Mouse (Mus musculus) right cerebral cortex, adult 2 months (tissue): Measurements from ENCODE around the gene Lce1m.
"Not testable (repeated sequence)": the region's sequence is repeated elsewhere in the genome, so short reads cannot be mapped to it uniquely, and the experiment has no call there.

Experiments used
- DNase-seq, 2 experiments: peaks; one replicate each; pipeline ENCODE4 v3.0.0; 2021 to 2022; ENCODE audit warnings: low spot score in 2 of 2

Gene Lce1m

DNA sequence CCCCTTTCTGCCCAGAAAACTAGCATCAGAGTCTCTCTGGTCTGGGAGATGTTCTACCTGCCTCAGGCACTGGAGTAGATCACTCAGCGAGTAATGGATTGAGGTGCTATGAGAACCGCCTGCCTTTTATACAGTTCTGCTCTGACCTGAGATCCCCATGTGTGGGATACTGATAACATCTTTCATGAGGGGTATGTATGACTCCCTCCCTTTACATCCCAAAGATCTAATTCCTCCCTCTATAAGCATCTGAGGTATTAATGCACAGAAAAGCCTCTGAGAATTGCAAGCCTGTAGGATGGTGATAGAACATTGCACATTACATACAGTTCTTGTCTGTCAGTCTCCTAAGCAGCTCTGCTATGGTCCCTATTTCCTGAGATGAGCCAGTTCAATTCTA is at the start of gene Lce1m:
Lce1m (minus strand) TSS at position 101 of the 400 bp plus-strand sequence.
- DNase-seq: no peak

DNA sequence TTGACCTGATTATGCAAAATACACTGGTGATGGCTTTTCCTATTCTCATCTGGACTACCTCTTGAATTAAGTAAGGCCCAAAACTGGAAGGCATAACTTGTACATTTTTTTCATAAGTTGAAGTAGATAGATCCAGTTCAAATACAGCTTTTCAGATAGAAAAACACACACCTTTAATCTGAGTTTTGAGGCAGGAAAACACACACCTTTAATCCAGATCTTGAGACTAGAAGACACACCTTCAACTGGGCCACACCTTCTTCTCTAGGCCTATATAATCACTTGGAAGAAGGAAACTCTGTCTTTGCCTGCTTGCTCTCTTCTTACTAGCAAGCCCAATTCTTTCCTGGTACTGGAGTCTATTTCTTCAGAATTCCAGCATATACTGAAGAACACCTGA is 49.7 kb upstream of the Lce1m start, which contains the start of gene Gm4858:
Gm4858 (plus strand) TSS at position 301 of the 400 bp plus-strand sequence.
- DNase-seq: not testable (repeated sequence)

DNA sequence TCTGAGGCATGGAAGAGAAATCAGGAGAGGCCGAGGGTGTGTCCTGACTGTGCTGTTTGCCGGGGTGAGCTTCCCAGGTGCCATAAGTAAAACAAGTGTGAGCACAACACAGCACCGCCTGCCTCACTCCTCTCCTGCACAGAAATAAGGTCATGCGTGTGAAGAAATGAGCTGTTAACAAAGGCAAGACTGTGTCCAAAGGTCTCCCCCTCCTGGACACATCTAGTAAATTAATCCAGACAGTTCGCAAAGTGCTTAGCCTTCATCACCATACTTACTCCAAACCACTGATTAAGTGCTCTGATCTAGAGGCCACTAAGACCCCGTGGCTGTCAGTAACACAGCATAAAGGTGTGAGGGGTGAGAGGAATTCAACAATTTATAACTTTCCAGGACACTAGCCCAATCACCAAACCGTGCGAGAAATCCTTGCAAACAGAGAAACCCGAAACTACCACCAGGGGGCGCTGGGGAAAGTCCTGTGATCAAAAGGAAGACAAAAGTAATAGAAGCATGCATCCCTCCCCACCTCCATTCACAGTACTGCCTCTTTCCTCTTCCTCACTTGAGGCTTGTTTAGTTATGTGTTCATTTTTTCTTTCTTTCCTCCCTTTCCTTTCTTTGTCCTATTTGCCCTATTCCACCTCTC is 34.1 kb upstream of the Lce1m start:
- DNase-seq: no peak

DNA sequence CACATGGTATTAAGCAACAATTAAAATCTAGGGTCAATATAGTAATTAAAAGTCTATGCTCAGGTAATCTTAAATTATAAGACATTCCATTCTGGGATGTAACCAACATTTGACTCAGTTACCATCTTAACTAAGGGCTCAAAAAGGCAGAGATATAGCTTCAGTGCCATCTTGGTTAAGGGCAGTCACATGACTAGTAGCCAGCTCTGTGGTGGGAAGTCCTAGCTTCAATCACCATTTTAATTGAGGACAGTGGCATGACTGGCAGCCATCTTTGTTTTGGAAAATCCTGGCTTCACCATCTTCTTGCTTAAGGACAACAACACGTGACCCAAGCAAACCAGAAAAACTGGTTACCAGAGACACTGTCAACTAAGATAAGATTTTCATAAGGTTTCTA is 31.3 kb upstream of the Lce1m start:
- DNase-seq: no peak

DNA sequence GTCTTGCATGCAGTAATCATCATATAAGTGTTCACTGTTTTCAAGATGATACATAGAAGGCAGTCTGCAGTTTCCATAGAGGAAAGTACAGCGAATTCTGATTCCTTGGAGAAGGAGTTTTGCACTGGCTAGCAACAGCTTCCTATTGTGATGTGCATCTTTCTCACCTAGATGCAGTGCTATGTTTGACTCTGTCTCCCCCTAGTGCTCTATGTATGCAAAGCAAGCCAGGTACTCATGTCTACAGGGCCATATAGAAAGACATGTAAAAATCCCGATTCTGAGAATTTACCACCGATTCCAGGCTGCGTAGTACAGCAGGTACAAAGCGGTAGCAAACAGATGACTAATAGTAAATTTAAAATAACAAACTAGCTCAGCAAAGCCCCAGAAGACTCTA is 12.6 kb upstream of the Lce1m start:
- DNase-seq: peak; percentile 66 to 70

DNA sequence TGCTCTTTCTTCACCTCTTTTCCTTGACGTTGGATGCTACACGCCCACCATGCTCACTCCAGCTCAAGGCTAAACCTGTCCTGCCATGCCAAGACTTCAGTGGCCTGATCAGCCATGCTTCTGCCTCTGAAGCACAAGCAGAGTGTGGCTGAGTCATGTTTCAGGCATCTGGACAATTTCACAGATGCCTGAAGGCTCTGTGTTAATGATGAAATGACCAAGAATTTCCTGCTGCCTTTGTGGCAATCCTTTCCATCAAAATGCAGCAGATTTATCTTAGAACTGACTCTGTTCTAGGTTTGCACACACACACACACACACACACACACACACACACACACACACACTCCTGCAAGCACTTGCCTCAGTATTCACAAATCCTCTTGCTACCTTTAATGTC is 6.6 kb upstream of the Lce1m start:
- DNase-seq: no peak

DNA sequence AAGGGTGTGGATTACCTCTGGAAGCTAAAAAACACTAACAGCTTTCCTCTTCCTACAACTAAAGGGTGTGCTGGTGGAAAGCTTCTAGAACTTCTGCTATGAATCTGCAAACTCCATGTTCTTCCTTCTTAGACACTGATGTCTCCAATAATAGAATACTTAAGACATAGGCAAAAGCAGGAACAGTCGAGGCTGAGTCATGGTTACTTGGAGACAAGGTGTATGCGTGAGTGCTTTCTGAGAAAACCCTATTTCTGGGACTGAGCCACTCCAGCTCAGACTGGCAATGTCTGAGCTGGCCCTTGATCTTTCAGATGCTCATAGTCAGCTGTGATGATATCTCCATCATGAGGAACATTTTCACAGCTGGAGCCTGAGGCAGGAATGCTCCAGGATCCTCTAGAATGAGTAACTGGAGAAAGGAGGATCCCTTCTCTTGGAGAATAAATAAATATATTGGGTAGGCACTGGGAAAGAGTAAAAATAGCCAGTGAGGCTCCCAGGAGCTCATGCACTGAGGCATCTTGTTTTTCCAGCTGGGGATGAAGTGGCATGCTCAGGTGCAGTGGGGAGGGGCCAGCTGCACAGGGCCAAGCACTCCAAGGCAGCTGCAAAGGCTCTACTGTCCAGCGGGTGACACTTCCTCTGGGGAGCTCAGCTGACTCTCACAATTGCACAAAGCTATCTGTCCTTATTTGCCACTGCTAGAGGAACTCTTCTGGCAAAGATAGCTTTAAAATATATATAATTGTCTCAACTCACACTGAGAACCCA is 4.7 kb upstream of the Lce1m start:
- DNase-seq: peak; percentile 26 to 33

DNA sequence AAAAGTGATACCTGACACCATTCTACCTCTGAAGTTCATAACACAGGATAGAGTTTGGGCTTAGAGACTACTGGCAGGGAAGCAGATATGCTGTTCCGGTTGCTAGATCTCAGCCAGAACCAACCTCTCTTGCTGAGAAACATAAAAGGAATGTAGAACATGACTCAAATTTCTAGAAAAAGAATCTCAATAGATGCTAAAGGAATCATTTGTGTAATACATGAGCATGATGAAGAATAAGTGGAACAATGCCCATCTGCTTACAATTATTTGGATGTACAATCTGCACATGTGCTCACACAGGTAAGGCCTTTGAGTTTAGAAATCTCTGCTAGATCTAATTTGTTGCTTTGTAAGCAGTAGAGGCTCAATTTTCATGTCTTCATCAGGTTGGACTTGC is 2.3 kb upstream of the Lce1m start:
- no peak for DNase-seq

DNA sequence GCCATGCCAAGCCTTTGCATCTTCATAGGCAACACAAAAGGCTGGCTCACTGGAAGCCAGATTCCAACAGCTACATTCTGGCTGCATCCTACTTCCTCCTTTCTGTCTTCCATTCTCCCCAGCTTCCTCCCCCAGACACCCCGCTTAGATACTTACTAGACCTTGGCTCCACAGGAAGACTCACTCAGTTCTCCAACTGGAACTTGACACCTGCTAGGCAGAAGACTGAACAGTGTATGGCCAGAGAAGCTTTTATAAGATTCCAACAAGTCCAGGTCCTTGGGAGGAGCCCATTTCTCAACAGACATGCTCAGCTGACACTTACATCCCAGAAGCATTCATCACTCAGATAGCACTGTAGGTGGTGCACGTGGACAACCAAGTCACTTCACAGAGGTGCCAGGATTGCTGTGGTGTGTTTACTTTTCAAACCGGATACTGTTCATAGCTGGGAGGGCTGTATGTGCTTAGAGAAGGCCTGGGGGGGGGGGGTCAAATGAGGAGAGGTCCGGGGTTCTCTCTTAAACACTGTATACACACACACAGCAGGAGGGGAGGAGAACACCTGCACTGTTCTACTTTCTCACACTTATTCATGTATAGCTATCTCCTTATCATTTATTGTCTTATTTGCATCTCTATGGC is 3.3 kb downstream of the Lce1m start, which contains the start of gene Crct1:
Crct1 (minus strand) TSS at position 228 of the 645 bp plus-strand sequence.
- no peak for DNase-seq

DNA sequence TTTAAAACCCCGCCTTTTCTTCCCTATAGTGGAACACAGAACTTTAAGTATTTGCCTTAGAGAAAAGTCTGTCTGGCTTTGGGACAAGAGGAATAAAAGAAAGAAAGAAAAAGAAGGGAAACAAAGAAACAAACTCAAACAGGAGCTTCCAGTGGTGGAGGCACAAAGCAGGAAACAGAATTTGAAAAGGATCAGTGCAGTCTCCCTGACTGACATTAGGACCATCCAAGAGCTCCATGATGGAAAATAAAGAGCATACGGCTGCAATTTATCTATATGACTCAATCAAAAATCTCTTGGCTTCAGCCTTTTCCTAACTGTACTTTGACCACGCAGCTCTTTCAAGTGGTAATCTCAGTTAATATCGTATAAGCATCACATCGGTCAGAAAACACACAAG is 4.0 kb downstream of the Lce1m start:
- no peak for DNase-seq

DNA sequence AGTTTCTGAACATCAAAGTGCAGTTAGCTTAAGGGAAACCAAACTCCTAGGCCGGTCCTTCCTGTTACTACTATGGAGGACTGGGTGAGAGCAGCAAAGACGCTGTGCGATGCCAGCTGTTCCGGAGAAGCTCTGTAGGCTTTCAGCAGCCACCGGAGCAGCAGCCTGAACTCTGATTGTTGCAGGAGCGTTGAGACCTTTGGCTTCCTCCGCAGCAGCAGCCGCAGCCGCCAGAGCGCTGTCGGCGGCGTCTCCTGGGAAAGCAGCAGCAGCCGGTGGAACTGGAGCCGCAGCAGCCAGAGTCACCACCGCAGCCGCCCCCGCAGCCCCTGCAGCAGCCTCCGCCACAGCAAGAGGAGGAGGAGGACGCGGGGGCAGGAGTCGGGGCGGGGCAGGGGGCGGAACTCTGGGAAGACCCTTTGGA is 4.5 kb downstream of the Lce1m start:
- peak; percentile 47 to 63 for DNase-seq

DNA sequence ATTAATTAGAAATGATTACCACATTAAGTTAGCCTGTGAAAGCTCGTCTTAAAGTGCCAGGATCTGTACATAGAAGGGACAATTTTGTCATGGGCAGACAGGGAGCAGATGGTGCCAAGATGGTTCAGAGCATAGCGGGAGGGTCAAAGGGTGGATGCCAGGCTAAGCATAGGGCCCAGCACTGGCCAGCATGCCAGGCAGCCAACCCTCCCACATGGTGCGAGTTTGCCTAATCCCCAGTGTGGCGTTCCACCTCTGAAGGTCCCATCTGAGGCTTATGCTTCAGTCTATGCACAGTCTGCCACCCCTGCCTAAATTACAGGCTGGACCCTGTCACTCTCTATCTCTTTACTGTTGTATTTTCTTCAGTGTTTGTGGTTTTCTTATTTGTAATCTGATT is 16.0 kb downstream of the Lce1m start:
- DNase-seq: no peak

DNA sequence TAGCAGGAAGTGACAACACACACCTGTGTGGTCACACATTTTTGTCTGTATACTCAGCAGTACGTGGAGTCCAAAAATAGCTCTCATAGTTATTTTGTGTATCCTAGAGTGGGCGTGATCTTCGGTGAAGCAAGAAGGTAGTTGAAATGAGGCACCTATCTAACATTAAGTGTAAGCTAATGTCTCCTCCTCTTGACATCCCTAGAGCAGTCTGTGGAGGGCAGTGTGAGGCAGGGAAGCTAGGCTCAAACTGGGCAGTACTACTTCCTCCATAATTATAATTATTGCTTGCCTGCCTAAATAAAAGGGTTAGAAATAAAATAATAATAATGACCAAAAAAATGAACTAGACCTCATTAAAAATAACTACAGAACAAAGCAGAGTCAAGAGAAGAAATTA is 18.2 kb downstream of the Lce1m start:
- no peak for DNase-seq

DNA sequence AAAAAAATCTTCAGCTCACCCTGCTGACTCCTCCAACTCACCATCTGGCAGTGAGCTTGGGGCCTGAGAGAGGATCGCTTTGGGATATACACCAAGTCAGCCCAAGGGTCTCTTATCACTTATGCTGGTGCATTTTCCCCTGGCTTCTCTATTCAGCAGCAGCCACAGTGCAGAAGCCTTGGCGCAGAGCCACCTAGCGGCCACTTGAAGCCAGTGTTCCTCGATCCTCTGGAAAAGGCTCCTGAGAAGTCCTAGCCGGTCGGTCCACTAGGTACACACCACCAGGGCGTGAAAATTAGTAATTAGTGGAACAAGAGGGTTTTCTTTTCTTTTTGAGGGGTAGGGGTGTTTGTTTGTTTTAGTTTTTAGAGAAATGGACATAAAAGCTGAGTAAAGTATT is 20.2 kb downstream of the Lce1m start:
- DNase-seq: peak; percentile 81 to 82

DNA sequence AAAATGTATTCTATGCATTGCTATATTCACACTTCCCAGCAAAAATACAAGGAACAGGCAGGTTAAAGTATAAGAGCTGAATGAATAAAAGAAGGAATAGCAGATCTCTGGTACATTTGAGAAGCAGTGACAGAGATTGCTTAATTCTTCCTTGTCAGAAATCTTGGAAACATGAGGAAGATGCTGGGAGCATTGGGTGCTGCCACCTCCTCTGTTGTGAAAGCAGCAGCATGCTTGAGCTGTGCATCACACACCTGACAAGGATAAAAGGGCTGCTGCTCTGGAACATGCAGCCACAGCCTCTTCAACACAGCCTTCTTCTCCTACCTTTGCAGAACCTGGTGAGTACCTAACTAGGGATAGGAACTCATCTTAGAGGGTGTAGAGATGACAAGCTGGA is 26.9 kb downstream of the Lce1m start, which contains the start of gene Lce3f:
Lce3f (plus strand) TSS at position 301 of the 400 bp plus-strand sequence.
- no peak for DNase-seq

DNA sequence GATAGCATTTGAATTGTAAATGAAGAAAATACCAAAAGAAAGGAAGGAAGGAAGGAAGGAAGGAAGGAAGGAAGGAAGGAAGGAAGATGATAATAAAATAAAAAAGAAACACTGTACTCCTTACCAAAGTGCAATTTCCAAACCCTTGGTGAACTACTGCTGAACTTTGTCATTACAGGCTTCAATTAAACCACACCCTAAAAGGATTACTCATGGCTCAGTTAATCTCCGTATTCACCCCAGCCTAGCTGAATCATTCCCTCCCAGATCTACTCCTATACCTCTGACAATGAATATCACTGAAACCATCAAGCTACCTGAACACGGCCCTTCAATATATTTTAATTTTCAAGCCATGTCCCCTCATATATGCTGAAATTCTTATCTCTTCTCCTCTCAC is 40.4 kb downstream of the Lce1m start:
- DNase-seq: no peak
